Mouse (Mus musculus) liver (tissue): ENCODE results near the gene Gm10840.
"Not testable (repeated sequence)": the region's sequence is repeated elsewhere in the genome, so short reads cannot be mapped to it uniquely, and the experiment has no call there.

ENCODE experiments used
- DNase-seq: peaks from one replicate; pipeline ENCODE4 v3.0.0-alpha.2; 2020; ENCODE audit warnings: mixed read lengths

Gm10840 gene

DNA sequence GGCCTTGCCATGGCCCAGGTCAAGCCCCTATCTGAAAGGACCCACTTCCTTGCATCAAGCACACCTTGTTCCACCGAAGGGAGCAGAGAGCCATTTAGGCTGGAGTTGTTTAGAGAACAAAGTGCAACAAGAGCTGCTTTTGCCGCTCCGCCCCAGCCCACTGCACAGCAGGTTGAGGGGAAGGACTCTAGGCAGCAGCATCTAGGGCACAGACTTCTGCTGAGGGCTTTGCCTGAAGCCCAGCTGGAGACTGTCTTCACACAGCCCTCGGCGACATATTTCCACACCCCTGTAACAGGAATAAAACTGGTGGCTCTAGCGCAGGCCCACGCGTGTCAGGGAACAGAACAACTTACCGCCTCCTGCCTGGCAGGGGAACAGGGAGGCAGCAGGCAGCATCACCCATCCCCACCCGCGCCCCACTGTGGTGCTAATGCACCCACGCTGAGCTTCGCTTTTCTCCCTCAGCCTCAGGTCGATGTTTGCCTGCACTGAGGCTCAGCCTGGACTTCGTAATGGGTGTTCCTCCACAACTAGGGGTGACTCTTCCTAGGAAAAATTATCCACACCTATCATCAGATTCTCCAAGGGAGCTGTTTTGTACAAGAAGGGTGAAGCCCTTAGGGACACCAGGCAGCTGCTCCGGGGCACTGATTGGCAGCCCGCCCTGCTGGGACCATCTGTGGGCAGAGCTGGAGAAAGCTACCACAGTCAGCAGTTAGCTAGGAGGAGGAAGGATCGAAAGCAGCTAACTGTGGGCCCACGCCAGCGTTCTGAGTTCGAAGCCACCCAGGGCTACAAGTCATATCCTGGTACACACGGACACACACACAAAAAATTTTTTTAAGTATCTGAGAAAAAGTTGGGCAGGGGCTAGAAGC lies at the start of gene Gm10840, which contains the start of gene Limd2:
Gm10840 (plus strand) TSS at position 10 of the 881 bp plus-strand sequence.
Limd2 (minus strand) TSS at position 20 of the 881 bp plus-strand sequence.
- peak; percentile 42 for DNase-seq

GRCm38 (mm10) chr11:106111688-106112087 lies 49.0 kb upstream of the Gm10840 start:
- DNase-seq: no peak

- no peak for DNase-seq
These were observed 38.4 kb upstream of the Gm10840 start for GRCm38 (mm10) chr11:106122221-106122620.

- DNase-seq: peak; percentile 10
These were observed 37.9 kb upstream of the Gm10840 start for GRCm38 (mm10) chr11:106122736-106123135.

- no peak for DNase-seq
These were observed 35.9 kb upstream of the Gm10840 start for GRCm38 (mm10) chr11:106124784-106125183.

DNA sequence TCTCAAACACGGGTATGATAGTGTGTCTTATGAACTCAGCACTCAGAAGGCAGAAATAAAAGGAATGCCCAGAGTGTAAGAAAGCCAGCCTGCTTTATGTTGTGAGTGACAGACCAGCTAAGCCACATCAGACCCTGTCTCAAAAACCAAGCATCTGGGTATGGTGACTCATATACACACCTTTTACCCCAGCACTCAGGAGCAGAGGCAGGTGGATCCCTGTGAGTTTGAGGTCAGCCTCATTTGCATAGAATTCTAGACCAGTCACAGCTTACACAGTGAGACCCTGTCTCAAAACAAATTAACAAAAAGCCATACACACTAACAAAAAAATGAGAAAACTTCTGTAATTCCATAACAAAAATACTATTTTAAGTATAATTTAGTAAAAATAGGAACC lies 34.8 kb upstream of the Gm10840 start:
- no peak for DNase-seq

GRCm38 (mm10) chr11:106126727-106127373 lies 33.8 kb upstream of the Gm10840 start:
- DNase-seq: not testable (repeated sequence)

DNA sequence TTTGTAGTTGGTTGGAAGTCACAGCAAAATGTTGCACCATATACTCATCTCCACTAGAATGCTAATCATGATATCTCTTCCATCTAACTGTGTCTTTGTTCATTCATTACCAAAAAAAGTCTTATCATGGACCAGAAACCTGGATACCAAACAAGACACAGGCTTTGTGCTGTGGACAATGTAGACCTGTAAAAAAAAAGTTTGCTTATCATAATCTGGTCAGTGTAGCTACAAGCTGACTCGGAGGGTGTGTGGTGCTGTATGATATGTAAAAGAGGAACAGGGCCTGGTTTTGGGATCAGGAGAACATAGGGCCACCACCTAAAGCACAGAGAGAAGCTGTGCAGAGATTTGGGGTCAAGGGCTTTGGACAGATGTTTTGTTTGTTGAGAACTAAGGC lies 31.2 kb upstream of the Gm10840 start:
- no peak for DNase-seq

- no peak for DNase-seq
These were observed 28.1 kb upstream of the Gm10840 start for GRCm38 (mm10) chr11:106132516-106132915.

DNA sequence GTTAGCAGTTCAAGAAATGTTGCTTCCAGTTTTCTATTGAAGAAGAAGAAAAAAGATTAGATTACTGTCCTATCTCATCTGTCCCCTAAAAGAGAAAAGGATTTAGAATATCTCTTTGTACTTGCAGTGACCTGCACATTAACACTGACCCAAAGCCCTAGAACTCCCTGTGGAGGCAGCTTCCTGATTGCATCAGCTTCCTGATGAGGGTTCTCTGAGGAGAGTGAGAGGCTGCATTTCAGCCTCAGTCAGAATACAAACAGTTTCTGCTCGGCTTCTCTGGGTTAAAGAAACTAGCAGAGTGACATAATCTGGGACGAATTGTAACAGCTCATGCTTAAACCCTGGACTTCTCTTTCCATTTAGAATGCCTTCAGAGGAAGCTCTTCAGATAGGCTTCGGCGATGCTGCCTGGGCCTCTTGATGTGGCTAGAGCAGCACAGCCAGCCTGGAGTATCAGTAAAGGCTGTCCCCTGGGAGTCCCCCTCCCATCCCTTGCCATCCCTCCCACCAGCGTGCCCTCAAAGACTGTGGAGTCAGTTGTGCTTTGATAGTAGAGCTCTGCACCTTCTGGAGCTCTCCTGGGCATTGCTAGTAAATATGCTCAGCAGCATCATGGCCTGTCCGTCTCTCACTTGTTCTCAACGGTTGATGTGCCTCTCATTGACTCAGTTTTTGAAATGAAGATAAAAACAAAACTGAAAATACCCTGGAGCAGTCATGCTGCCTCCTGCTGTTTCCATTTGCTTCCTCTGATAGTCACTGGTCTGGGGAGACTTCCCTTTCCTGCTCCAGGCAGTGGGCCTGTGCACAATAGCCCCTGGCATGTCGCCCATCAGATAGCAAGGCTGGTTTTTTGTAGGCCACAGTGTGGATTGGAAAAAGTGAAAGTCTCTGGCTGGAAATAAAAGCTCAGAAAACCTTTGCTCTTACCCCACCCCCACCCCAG lies 25.8 kb upstream of the Gm10840 start:
- peak; percentile 77 for DNase-seq

DNA sequence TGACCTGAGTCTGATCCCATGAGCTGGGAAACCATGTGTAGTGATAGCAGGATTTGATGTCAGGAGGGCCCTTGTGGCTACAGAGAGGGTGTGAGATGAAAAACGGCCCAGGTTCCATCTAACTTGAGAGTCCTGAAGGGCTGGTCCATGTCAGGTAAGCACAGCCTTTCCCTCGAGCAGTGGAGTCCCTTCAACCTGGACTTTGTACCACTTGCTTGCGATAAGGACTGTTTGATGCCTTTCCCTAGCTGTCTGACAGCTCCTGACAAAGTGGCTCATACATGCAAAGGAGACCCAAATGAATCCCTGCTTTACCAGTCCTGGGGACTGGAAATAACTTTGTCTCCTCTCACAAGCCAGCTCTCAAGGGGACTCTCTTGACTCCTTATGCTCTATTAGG lies 9.4 kb upstream of the Gm10840 start:
- no peak for DNase-seq

GRCm38 (mm10) chr11:106152132-106152531 lies 8.5 kb upstream of the Gm10840 start:
- DNase-seq: no peak

GRCm38 (mm10) chr11:106154091-106154490 lies 6.6 kb upstream of the Gm10840 start:
- DNase-seq: no peak

DNA sequence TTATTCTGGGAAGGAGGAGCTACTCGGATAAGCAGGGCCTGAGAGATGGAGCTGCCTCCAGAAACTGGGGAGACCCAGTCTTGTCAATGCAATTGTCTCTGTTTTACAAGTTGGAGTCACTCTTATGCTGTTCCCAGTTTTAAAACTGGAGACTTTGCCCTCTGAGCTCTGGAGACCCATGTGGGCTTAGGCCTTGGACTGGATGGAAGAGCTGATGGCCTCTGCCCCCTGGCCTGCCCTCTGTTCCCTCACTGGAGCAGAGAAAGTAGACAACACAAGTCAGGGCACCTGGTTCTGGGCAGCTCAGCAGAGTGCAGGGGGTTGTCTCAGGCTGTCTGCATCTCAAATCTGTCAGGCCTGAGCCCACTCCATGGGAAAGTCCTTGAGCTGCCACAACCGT lies 5.9 kb upstream of the Gm10840 start:
- peak; percentile 28 for DNase-seq

DNA sequence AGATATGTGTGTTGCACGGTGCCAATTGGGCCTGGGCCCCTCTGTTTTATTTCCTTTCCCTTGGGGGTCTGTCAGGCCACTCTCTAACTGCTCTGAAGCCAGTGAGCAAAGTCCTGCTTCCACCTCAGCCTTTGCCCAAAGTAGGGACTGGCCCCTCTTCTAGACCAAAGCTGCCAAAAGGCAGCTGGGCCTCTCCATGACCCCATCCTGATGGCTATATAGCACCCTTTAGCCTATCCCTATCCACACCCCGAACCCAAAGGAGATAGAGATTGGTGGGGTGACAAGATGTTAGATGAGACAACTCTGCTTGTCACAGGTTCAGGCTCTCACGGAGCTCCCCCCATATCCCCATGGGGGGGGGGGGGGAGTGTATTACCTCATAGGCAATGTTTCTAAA lies 4.9 kb upstream of the Gm10840 start:
- DNase-seq: no peak

GRCm38 (mm10) chr11:106156257-106156656 lies 4.4 kb upstream of the Gm10840 start:
- no peak for DNase-seq

DNA sequence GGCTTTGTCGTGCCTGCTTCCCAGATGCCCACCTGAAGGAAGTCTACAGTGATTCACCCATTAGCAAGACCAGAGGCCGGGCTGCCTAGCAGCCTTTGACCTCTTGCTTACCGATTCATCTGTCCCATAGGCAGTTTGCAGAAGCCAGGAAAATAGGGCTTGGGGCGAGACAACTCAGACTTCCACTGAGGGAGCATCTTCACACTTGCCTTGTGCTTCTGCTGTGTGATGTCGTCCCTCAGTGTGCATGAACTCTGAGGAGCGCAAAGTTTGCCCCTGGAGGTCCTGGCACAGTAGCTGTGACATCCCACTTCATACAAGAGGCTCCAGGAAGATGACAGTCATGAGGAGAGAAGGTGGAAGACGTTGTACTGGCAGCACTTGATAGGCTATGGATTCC lies 3.5 kb upstream of the Gm10840 start:
- DNase-seq: no peak

DNA sequence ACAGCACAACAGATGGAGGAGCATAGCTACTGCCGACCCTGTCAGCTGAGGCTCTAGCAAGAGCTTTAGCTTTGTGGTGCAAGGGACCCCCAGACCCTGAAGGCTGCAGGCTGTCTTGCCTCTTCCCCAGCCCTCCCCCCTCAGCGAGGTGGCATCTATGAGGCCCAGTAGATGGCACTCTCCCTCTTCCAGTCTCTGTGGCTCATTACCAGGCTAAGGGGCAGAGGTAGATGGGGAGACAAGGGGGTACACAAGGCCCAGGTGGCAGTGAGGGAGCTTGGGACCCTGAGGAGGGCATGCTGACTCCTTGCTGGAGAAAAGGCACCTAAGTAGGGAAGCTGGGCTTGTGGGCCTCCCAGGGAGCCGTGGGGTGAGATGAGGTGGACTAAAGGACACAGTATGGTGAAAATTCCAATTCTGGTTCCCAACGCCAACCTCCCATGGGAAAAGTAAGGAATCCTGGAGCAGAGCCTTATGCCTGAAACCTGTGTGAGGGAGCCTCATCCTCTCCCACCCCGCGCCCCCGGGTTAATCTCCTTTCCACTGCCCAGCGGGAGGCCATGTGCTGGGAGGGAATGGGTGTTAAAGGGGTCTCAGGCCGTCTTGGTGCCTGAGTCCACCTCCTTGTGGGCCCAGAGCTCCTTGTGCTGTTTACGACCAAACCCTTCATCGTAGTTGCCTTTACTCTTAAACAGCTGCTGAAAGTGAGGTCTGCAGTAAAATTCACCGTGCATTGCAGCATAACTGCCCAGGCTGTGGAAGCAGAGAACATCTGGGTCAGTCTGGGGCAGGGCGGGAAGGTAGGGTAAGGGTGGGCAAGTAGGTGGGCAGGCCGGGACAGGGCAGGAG lies 2.3 kb upstream of the Gm10840 start:
- DNase-seq: peak; percentile 26

DNA sequence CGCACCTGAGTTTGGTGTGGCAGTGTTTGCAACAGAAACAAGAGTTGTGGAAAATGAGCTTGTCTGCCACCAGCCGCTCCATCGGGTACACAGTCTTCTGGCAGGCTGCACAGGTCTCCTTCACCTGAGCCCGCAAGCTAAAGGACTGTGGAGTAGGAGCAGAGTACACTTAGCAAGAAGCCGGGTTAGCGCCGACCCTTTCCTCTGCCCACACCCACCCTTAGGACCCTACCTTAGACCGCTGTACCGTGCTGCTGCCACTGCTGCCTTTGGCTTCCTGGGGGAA lies 1.8 kb upstream of the Gm10840 start:
- no peak for DNase-seq

GRCm38 (mm10) chr11:106159216-106159920 lies 1.3 kb upstream of the Gm10840 start:
- DNase-seq: peak; percentile 45
